Mouse (Mus musculus) CH12.LX (cell line): ENCODE data around the gene Galm. TPM values are rescaled to one million over a fixed set of nuclear protein-coding genes. Genes with fewer than 3 reads are reported as not detected.
A peak's percentile ranks its signal among the peaks of the same experiment; 100 is the strongest.

Source experiments
- DNase-seq: peaks from one replicate; pipeline ENCODE4 v3.0.0-alpha.2; 2013; ENCODE audit errors: extremely low read depth
- H3K27ac ChIP-seq: 2 replicates; pipeline ENCODE4 v1.5.1; 2012; ENCODE audit warnings: low read depth, mild to moderate bottlenecking, control low read depth, moderate library complexity; ENCODE audit not compliant: insufficient read depth
- H3K27me3 ChIP-seq: replicated peaks from 2 replicates; pipeline ENCODE3; 2012; ENCODE audit warnings: inconsistent platforms
- H3K36me3 ChIP-seq, 2 experiments: replicated peaks in 1 of 2; 2 replicates each; pipeline versions ENCODE3 to v1.6.1; 2012; ENCODE audit warnings: inconsistent platforms in 1 of 2, low read length in 1 of 2, mild to moderate bottlenecking in 1 of 2, mixed read lengths in 1 of 2, moderate library complexity in 1 of 2; ENCODE audit not compliant: control insufficient read depth in 1 of 2, insufficient read depth in 1 of 2
- H3K4me1 ChIP-seq, 2 experiments: 2 replicates each; pipeline ENCODE4 v1.6.1; 2012; ENCODE audit warnings: inconsistent platforms in 1 of 2, moderate library complexity in 1 of 2; ENCODE audit not compliant: insufficient read depth in 2 of 2, control insufficient read depth in 1 of 2
- H3K4me2 ChIP-seq: 2 replicates; pipeline ENCODE4 v1.6.1; 2012; ENCODE audit warnings: low read depth, mild to moderate bottlenecking, control low read depth; ENCODE audit not compliant: poor library complexity, insufficient read depth, severe bottlenecking
- H3K4me3 ChIP-seq, 3 experiments: fragments of 150-350 bp in 1 of 3; sonication (generic) in 1 of 3; replicated peaks in 1 of 3; 2 replicates each; pipeline versions ENCODE3 to v1.5.1; 2011 to 2012; ENCODE audit warnings: low read depth in 2 of 3, low read length in 2 of 3, mild to moderate bottlenecking in 2 of 3, moderate library complexity in 2 of 3, control low read depth in 1 of 3, improper control_type of control experiment in 1 of 3, inconsistent platforms in 1 of 3, mixed read lengths in 1 of 3; ENCODE audit not compliant: poor library complexity in 1 of 3
- H3K79me2 ChIP-seq: replicated peaks from 2 replicates; pipeline ENCODE4 v1.6.1; 2012; ENCODE audit warnings: mild to moderate bottlenecking, moderate library complexity; ENCODE audit not compliant: control insufficient read depth, poor library complexity, insufficient read depth, severe bottlenecking; ENCODE audit errors: extremely low read depth
- H3K9ac ChIP-seq: 2 replicates; pipeline ENCODE4 v1.6.1; 2012; ENCODE audit warnings: low read depth, mild to moderate bottlenecking, control low read depth, moderate library complexity; ENCODE audit not compliant: insufficient read depth
- H3K9me3 ChIP-seq: replicated peaks from 2 replicates; pipeline ENCODE3; 2012; ENCODE audit warnings: low read length, inconsistent platforms, mixed read lengths
- BHLHE40 ChIP-seq: IDR thresholded peaks from 2 replicates; pipeline ENCODE4 v1.6.1; 2011; ENCODE audit warnings: mild to moderate bottlenecking, low read depth, low read length, improper control_type of control experiment
- E2F4 ChIP-seq: IDR thresholded peaks from 2 replicates; pipeline ENCODE4 v1.6.1; 2011; ENCODE audit warnings: low read depth, low read length, improper control_type of control experiment; ENCODE audit not compliant: insufficient replicate concordance
- ELF1 ChIP-seq: IDR thresholded peaks from 2 replicates; pipeline ENCODE4 v1.6.1; 2014; ENCODE audit warnings: low read depth, mild to moderate bottlenecking, inconsistent platforms, low read length, improper control_type of control experiment
- EP300 ChIP-seq: IDR thresholded peaks from 2 replicates; pipeline ENCODE4 v1.6.1; 2011; ENCODE audit warnings: low read length, improper control_type of control experiment
- ETS1 ChIP-seq: conservative IDR thresholded peaks from 2 replicates; pipeline ENCODE4 v1.6.1; 2012; ENCODE audit warnings: low read depth, mild to moderate bottlenecking, inconsistent platforms, low read length, improper control_type of control experiment, moderate library complexity
- HCFC1 ChIP-seq: IDR thresholded peaks from 2 replicates; pipeline ENCODE4 v1.6.1; 2012; ENCODE audit warnings: low read depth, mild to moderate bottlenecking, inconsistent platforms, low read length, improper control_type of control experiment
- IRF4 ChIP-seq: IDR thresholded peaks from 2 replicates; pipeline ENCODE4 v1.6.1; 2014; ENCODE audit warnings: low read depth, mild to moderate bottlenecking, inconsistent platforms, low read length, improper control_type of control experiment
- JUN ChIP-seq: IDR thresholded peaks from 2 replicates; pipeline ENCODE4 v1.6.1; 2011; ENCODE audit warnings: low read depth, mild to moderate bottlenecking, low read length, improper control_type of control experiment, moderate library complexity; ENCODE audit not compliant: insufficient read depth
- JUND ChIP-seq: conservative IDR thresholded peaks from 2 replicates; pipeline ENCODE4 v1.6.1; 2011; ENCODE audit warnings: low read depth, low read length, improper control_type of control experiment
- KAT2A ChIP-seq: IDR thresholded peaks from 2 replicates; pipeline ENCODE4 v1.6.1; 2012; ENCODE audit warnings: low read length, improper control_type of control experiment, inconsistent platforms; ENCODE audit not compliant: insufficient replicate concordance
- MAFK ChIP-seq: IDR thresholded peaks from 2 replicates; pipeline ENCODE4 v1.6.1; 2011; ENCODE audit warnings: low read length, improper control_type of control experiment; ENCODE audit not compliant: insufficient replicate concordance
- MYC ChIP-seq: IDR thresholded peaks from 2 replicates; pipeline ENCODE4 v1.6.1; 2011; ENCODE audit warnings: low read depth, mild to moderate bottlenecking, improper control_type of control experiment, low read length
- NELFE ChIP-seq: IDR thresholded peaks from 2 replicates; pipeline ENCODE4 v1.6.1; 2011; ENCODE audit warnings: low read depth, low read length, improper control_type of control experiment
- POLR2AphosphoS2 ChIP-seq: IDR thresholded peaks from 2 replicates; pipeline ENCODE4 v1.6.1; 2011; ENCODE audit warnings: low read depth, low read length, improper control_type of control experiment
- RAD21 ChIP-seq: IDR thresholded peaks from 2 replicates; pipeline ENCODE4 v1.6.1; 2011; ENCODE audit warnings: low read depth, mild to moderate bottlenecking, low read length, improper control_type of control experiment, moderate library complexity
- SIN3A ChIP-seq: IDR thresholded peaks from 2 replicates; pipeline ENCODE4 v1.6.1; 2012; ENCODE audit warnings: low read length, improper control_type of control experiment, inconsistent platforms
- UBTF ChIP-seq: IDR thresholded peaks from 2 replicates; pipeline ENCODE4 v1.6.1; 2012; ENCODE audit warnings: low read depth, mild to moderate bottlenecking, inconsistent platforms, low read length, improper control_type of control experiment, moderate library complexity
- USF2 ChIP-seq: conservative IDR thresholded peaks from 2 replicates; pipeline ENCODE4 v1.6.1; 2011; ENCODE audit warnings: low read depth, low read length, improper control_type of control experiment
- ZC3H11A ChIP-seq: IDR thresholded peaks from 2 replicates; pipeline ENCODE4 v1.6.1; 2012; ENCODE audit warnings: low read depth, mild to moderate bottlenecking, inconsistent platforms, low read length, improper control_type of control experiment
- ZKSCAN1 ChIP-seq: IDR thresholded peaks from 2 replicates; pipeline ENCODE4 v1.6.1; 2012; ENCODE audit warnings: low read depth, inconsistent platforms, low read length, improper control_type of control experiment, borderline replicate concordance
- ZMIZ1 ChIP-seq: IDR thresholded peaks from 2 replicates; pipeline ENCODE4 v1.6.1; 2012; ENCODE audit warnings: low read depth, mild to moderate bottlenecking, inconsistent platforms, low read length, improper control_type of control experiment
- dilution Hi-C: fragments of 300-500 bp; cut with MboI; formaldehyde crosslinking; loops from 2 replicates; pipeline ENCODE4 v1.14.3; 2020; ENCODE audit warnings: low sequenced_read_pairs; ENCODE audit not compliant: extremely low pct_unique_long_range_greater_than_20kb, extremely low pct_ligation_motif_present
- in situ Hi-C: fragments of 300-500 bp; cut with MboI; formaldehyde crosslinking; loops from 3 replicates; pipeline ENCODE4 v1.14.3; 2019; ENCODE audit warnings: low sequenced_read_pairs, low pct_ligation_motif_present, low pct_unique_long_range_greater_than_20kb, mixed read lengths
- polyA plus RNA-seq: library from polyadenylated mRNA; unstranded; fragments of >175 nt; gene quantifications from 2 replicates; pipeline ENCODE4 v1.2.1, GENCODE M21; 2012; ENCODE audit warnings: low read depth; ENCODE audit not compliant: insufficient read length
- total RNA-seq, 2 experiments: library from RNA; depleted of rRNA; stranded (reverse); fragments of 300-350 nt in 1 of 2; fragments of >200 nt in 1 of 2; gene quantifications; 2 replicates each; pipeline ENCODE4 v1.2.3; 2012 to 2014

Gene Galm
- total and polyA plus RNA-seq, 3 experiments: 0.09 TPM; not detected in 2

DNA sequence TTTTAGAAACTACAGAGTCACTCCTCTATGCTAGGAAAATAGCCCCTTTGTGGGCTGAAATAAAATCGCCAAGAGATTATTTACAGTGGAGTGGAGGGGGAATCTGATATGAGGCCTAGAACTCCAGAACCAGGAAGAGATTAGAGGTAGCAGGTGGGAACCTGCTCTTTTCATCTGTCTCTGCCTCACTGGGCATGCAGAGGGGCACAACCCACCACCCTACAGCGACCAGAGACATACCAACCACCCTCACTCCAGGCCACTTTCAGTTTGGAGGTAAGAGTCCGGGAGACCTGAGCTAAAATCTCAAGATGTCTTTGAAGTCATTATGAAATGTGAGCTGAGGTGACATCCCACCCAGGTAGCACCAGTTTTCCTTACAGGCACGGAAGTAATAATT lies 2.1 kb downstream of the Galm start:
- Histone ChIP-seq H3K9me3 (no peaks in the 10 kb centered on the region), H3K79me2 (no peaks in the 10 kb centered on the region), H3K4me3 (no peak overlapping the region), H3K4me2 (no peak overlapping the region), H3K4me1 (peaks cover 11 to 19% of the 10 kb centered on the region in 2 experiments), H3K9ac (no peak overlapping the region), H3K27ac (no peak overlapping the region), H3K27me3 (no peaks in the 10 kb centered on the region), H3K36me3 (no peaks in the 10 kb centered on the region)
- TF ChIP-seq HCFC1 (no peak), IRF4 (no peak), JUN (no peak), E2F4 (no peak), ZC3H11A (no peak), MAFK (no peak), ELF1 (no peak), UBTF (no peak), USF2 (no peak), SIN3A (no peak)
- in situ Hi-C loops: loop anchor here (10.0 kb wide), 1 partner anchor 45 kb away; no protein-coding TSS in a partner anchor
- no peak for DNase-seq
- dilution Hi-C loops: no loop called here

DNA sequence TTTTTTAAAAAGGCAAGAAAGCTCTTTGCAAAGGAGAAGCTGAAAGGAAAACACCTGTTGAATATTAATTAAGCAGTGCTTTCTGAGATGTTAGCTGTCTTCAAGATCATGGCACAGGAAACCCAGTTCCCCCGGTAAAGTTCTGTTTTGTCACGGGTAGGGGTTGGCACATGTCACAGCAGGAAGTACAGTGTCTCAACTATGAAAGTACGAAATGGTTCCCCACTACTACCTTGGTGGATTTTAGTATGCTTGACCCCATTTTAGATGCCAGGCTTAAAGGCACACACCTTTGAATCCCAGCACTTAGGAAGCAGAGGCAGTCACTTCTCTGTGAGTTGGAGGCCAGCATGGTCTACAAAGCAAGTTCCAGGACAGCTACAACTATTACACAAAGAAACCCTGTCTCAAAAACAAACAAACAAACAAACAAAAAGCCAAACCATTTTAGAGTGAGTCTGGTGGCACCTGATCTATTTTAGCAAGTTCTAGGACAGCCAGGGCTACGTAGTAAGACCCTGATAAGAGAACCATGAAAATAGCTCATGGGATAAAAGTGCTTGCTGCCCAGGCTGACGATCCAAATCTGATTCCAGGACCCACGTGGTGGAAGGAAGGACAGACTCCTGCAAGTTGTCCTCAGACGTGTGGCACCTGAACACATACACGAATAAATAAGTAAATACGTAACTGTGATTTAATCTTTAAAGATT lies 3.6 kb downstream of the Galm start:
- Histone ChIP-seq H3K4me2 (0 out of 2 replicates have a peak overlapping the region, but pooled peaks have one; percentile 5), H3K4me3 (no peak overlapping the region), H3K9ac (no peak overlapping the region), H3K36me3 (no peaks in the 10 kb centered on the region), H3K27ac (no peak overlapping the region), H3K9me3 (no peaks in the 10 kb centered on the region), H3K79me2 (no peaks in the 10 kb centered on the region), H3K27me3 (no peaks in the 10 kb centered on the region), H3K4me1 (peaks cover 5 to 11% of the 10 kb centered on the region in 2 experiments; a peak in 3 of 4 replicates)
- DNase-seq: peak; percentile 10
- dilution Hi-C loops (no loop called here), in situ Hi-C loops (no loop called here)
- TF ChIP-seq MYC (0 out of 2 replicates have a peak, but pooled peaks have one; percentile 24), POLR2AphosphoS2 (no peak), USF2 (no peak), JUN (no peak), ETS1 (no peak), ZKSCAN1 (no peak), E2F4 (no peak), SIN3A (no peak), KAT2A (no peak), RAD21 (no peak), EP300 (no peak), NELFE (no peak), JUND (no peak), BHLHE40 (peak; percentile 66), ZMIZ1 (no peak)
